Mouse (Mus musculus) MEL (cell line): ENCODE measurements around the gene Tmem190. TPM values are rescaled to one million over a fixed set of nuclear protein-coding genes. Genes with fewer than 3 reads are reported as not detected.

Experiments used
- DNase-seq: peaks from one replicate; pipeline ENCODE4 v3.0.0; 2011; ENCODE audit warnings: low read depth, low spot score
- H3K27ac ChIP-seq: 2 replicates; pipeline ENCODE4 v1.5.1; 2012; ENCODE audit warnings: low read depth, mild to moderate bottlenecking, control low read depth, low read length, moderate library complexity; ENCODE audit not compliant: control insufficient read depth
- H3K27me3 ChIP-seq, 2 experiments: fragments of 150-350 bp in 1 of 2; sonication (generic) in 1 of 2; 2 replicates each; pipeline ENCODE4 v1.6.1; 2012; ENCODE audit warnings: low read length in 2 of 2, mild to moderate bottlenecking in 2 of 2, improper control_type of control experiment in 1 of 2, moderate library complexity in 1 of 2; ENCODE audit not compliant: insufficient read depth in 2 of 2, control insufficient read depth in 1 of 2
- H3K36me3 ChIP-seq, 2 experiments: 2 replicates each; pipeline ENCODE4 v1.6.1; 2012 to 2014; ENCODE audit warnings: low read length in 2 of 2, improper control_type of control experiment in 1 of 2, inconsistent platforms in 1 of 2, mild to moderate bottlenecking in 1 of 2; ENCODE audit not compliant: insufficient read depth in 2 of 2, control insufficient read depth in 1 of 2
- H3K4me1 ChIP-seq, 2 experiments: fragments of 150-350 bp in 1 of 2; sonication (generic) in 1 of 2; 2 replicates each; pipeline ENCODE4 v1.6.1; 2012; ENCODE audit warnings: low read length in 2 of 2, improper control_type of control experiment in 1 of 2, mild to moderate bottlenecking in 1 of 2; ENCODE audit not compliant: insufficient read depth in 2 of 2, control insufficient read depth in 1 of 2
- H3K4me3 ChIP-seq, 2 experiments: fragments of 150-350 bp in 1 of 2; sonication (generic) in 1 of 2; 2 replicates each; pipeline ENCODE4 v1.5.1; 2012; ENCODE audit warnings: low read depth in 2 of 2, low read length in 2 of 2, mild to moderate bottlenecking in 2 of 2, moderate library complexity in 2 of 2, control low read depth in 1 of 2, improper control_type of control experiment in 1 of 2; ENCODE audit not compliant: control insufficient read depth in 1 of 2, insufficient read depth in 1 of 2
- H3K79me2 ChIP-seq: 2 replicates; pipeline ENCODE4 v1.6.1; 2012; ENCODE audit warnings: mild to moderate bottlenecking, low read length, moderate library complexity; ENCODE audit not compliant: control insufficient read depth, poor library complexity, insufficient read depth
- H3K9ac ChIP-seq: 2 replicates; pipeline ENCODE4 v1.6.1; 2012; ENCODE audit warnings: low read depth, mild to moderate bottlenecking, control low read depth, low read length, moderate library complexity; ENCODE audit not compliant: control insufficient read depth, poor library complexity, severe bottlenecking
- H3K9me3 ChIP-seq: fragments of 150-350 bp; sonication (generic); replicated peaks from 2 replicates; pipeline ENCODE4 v1.6.1; 2012; ENCODE audit warnings: mild to moderate bottlenecking, low read length, improper control_type of control experiment, moderate library complexity; ENCODE audit not compliant: insufficient read depth
- BHLHE40 ChIP-seq: IDR thresholded peaks from 2 replicates; pipeline ENCODE4 v1.6.1; 2012; ENCODE audit warnings: low read depth, mild to moderate bottlenecking, inconsistent platforms, low read length, improper control_type of control experiment, borderline replicate concordance
- CTCF ChIP-seq, 3 experiments: IDR thresholded peaks in 2 of 3; conservative IDR thresholded peaks in 1 of 3; 2 replicates each; pipeline ENCODE4 v1.5.1; 2011 to 2012; ENCODE audit warnings: low read length in 3 of 3, low read depth in 2 of 3, mild to moderate bottlenecking in 2 of 3, improper control_type of control experiment in 1 of 3, inconsistent platforms in 1 of 3, mixed read lengths in 1 of 3, moderate library complexity in 1 of 3; ENCODE audit not compliant: control insufficient read depth in 1 of 3, insufficient read depth in 1 of 3, poor library complexity in 1 of 3, severe bottlenecking in 1 of 3
- ELF1 ChIP-seq: IDR thresholded peaks from 2 replicates; pipeline ENCODE4 v1.6.1; 2014; ENCODE audit warnings: low read depth, mild to moderate bottlenecking, inconsistent platforms, low read length, improper control_type of control experiment, moderate library complexity
- EP300 ChIP-seq, 2 experiments: IDR thresholded peaks; 2 replicates each; pipeline ENCODE4 v1.6.1; 2011; ENCODE audit warnings: improper control_type of control experiment in 2 of 2, low read length in 2 of 2, low read depth in 1 of 2, mild to moderate bottlenecking in 1 of 2
- GABPA ChIP-seq: IDR thresholded peaks from 2 replicates; pipeline ENCODE4 v1.6.1; 2012; ENCODE audit warnings: low read depth, mild to moderate bottlenecking, inconsistent platforms, low read length, improper control_type of control experiment, moderate library complexity
- GATA1 ChIP-seq: IDR thresholded peaks from 2 replicates; pipeline ENCODE4 v1.6.1; 2011; ENCODE audit warnings: low read depth, low read length, improper control_type of control experiment
- HCFC1 ChIP-seq: IDR thresholded peaks from 2 replicates; pipeline ENCODE4 v1.6.1; 2012; ENCODE audit warnings: low read depth, mild to moderate bottlenecking, inconsistent platforms, low read length, improper control_type of control experiment, moderate library complexity
- JUND ChIP-seq: IDR thresholded peaks from 2 replicates; pipeline ENCODE4 v1.6.1; 2011; ENCODE audit warnings: low read depth, mild to moderate bottlenecking, improper control_type of control experiment, low read length
- KAT2A ChIP-seq: conservative IDR thresholded peaks from 2 replicates; pipeline ENCODE4 v1.6.1; 2012; ENCODE audit warnings: low read depth, low read length, improper control_type of control experiment, inconsistent platforms
- MAFK ChIP-seq: IDR thresholded peaks from 2 replicates; pipeline ENCODE4 v1.6.1; 2011; ENCODE audit warnings: low read depth, mild to moderate bottlenecking, low read length, improper control_type of control experiment, borderline replicate concordance
- MAX ChIP-seq: IDR thresholded peaks from 2 replicates; pipeline ENCODE4 v1.6.1; 2011; ENCODE audit warnings: low read length, improper control_type of control experiment
- MAZ ChIP-seq: IDR thresholded peaks from 2 replicates; pipeline ENCODE4 v1.6.1; 2012; ENCODE audit warnings: low read depth, mild to moderate bottlenecking, inconsistent platforms, low read length, improper control_type of control experiment
- MEF2A ChIP-seq: IDR thresholded peaks from 2 replicates; pipeline ENCODE4 v1.6.1; 2014; ENCODE audit warnings: low read depth, mild to moderate bottlenecking, inconsistent platforms, low read length, improper control_type of control experiment; ENCODE audit not compliant: poor library complexity, insufficient replicate concordance, severe bottlenecking; ENCODE audit errors: extremely low read depth
- MXI1 ChIP-seq: IDR thresholded peaks from 2 replicates; pipeline ENCODE4 v1.6.1; 2011; ENCODE audit warnings: mild to moderate bottlenecking, low read depth, low read length, improper control_type of control experiment
- MYB ChIP-seq: IDR thresholded peaks from 2 replicates; pipeline ENCODE4 v1.6.1; 2011; ENCODE audit warnings: mild to moderate bottlenecking, low read depth, low read length, improper control_type of control experiment
- NELFE ChIP-seq: IDR thresholded peaks from 2 replicates; pipeline ENCODE4 v1.6.1; 2011; ENCODE audit warnings: low read depth, low read length, improper control_type of control experiment
- NRF1 ChIP-seq: IDR thresholded peaks from 2 replicates; pipeline ENCODE4 v1.6.1; 2014; ENCODE audit warnings: low read depth, mild to moderate bottlenecking, inconsistent platforms, low read length, improper control_type of control experiment, moderate library complexity; ENCODE audit not compliant: poor library complexity, insufficient read depth, severe bottlenecking
- POLR2A ChIP-seq, 2 experiments: IDR thresholded peaks; 2 replicates each; pipeline ENCODE4 v1.6.1; 2011 to 2012; ENCODE audit warnings: low read length in 2 of 2, mild to moderate bottlenecking in 2 of 2, control low read depth in 1 of 2, improper control_type of control experiment in 1 of 2, low read depth in 1 of 2, moderate library complexity in 1 of 2; ENCODE audit not compliant: control insufficient read depth in 1 of 2, insufficient read depth in 1 of 2, poor library complexity in 1 of 2
- POLR2AphosphoS2 ChIP-seq: IDR thresholded peaks from 2 replicates; pipeline ENCODE4 v1.6.1; 2011; ENCODE audit warnings: low read length, improper control_type of control experiment
- POLR2AphosphoS5 ChIP-seq: IDR thresholded peaks from 2 replicates; pipeline ENCODE4 v1.6.1; 2012; ENCODE audit warnings: low read depth, borderline replicate concordance, mild to moderate bottlenecking, inconsistent platforms, low read length, moderate library complexity, mixed read lengths
- RAD21 ChIP-seq: IDR thresholded peaks from 2 replicates; pipeline ENCODE4 v1.6.1; 2011; ENCODE audit warnings: mild to moderate bottlenecking, low read depth, low read length, improper control_type of control experiment
- SIN3A ChIP-seq: IDR thresholded peaks from 2 replicates; pipeline ENCODE4 v1.6.1; 2012; ENCODE audit warnings: low read length, improper control_type of control experiment, inconsistent platforms
- SMC3 ChIP-seq: IDR thresholded peaks from 2 replicates; pipeline ENCODE4 v1.6.1; 2011; ENCODE audit warnings: low read depth, low read length, improper control_type of control experiment
- TAL1 ChIP-seq: IDR thresholded peaks from 2 replicates; pipeline ENCODE4 v1.6.1; 2012; ENCODE audit warnings: mild to moderate bottlenecking, inconsistent platforms, low read length, moderate library complexity, mixed read lengths
- TCF12 ChIP-seq: IDR thresholded peaks from 2 replicates; pipeline ENCODE4 v1.6.1; 2014; ENCODE audit warnings: low read depth, mild to moderate bottlenecking, inconsistent platforms, low read length, improper control_type of control experiment, moderate library complexity
- UBTF ChIP-seq: IDR thresholded peaks from 2 replicates; pipeline ENCODE4 v1.6.1; 2012; ENCODE audit warnings: low read depth, mild to moderate bottlenecking, inconsistent platforms, low read length, improper control_type of control experiment, moderate library complexity, borderline replicate concordance; ENCODE audit not compliant: insufficient read depth
- USF1 ChIP-seq: IDR thresholded peaks from 2 replicates; pipeline ENCODE4 v1.6.1; 2014; ENCODE audit warnings: low read depth, mild to moderate bottlenecking, inconsistent platforms, low read length, improper control_type of control experiment, moderate library complexity
- ZKSCAN1 ChIP-seq: IDR thresholded peaks from 2 replicates; pipeline ENCODE4 v1.6.1; 2012; ENCODE audit warnings: low read depth, mild to moderate bottlenecking, inconsistent platforms, low read length, improper control_type of control experiment, moderate library complexity
- polyA plus RNA-seq, 2 experiments: library from polyadenylated mRNA; stranded (reverse) in 1 of 2; unstranded in 1 of 2; fragments of >175 nt in 1 of 2; fragments of >200 nt in 1 of 2; gene quantifications; 2 replicates each; pipeline versions ENCODE4 v1.2.1 to v1.2.4; 2012; ENCODE audit warnings: low replicate concordance in 2 of 2, low read depth in 1 of 2; ENCODE audit not compliant: insufficient read length in 2 of 2, insufficient read depth in 1 of 2, missing spikeins in 1 of 2
- total RNA-seq: library from RNA; depleted of rRNA; stranded (reverse); fragments of 300-350 nt; gene quantifications from 2 replicates; pipeline ENCODE4 v1.2.3, GENCODE M21; 2012

Tmem190 gene
- total and polyA plus RNA-seq, 3 experiments, result 1.6 TPM; not detected in 2

DNA sequence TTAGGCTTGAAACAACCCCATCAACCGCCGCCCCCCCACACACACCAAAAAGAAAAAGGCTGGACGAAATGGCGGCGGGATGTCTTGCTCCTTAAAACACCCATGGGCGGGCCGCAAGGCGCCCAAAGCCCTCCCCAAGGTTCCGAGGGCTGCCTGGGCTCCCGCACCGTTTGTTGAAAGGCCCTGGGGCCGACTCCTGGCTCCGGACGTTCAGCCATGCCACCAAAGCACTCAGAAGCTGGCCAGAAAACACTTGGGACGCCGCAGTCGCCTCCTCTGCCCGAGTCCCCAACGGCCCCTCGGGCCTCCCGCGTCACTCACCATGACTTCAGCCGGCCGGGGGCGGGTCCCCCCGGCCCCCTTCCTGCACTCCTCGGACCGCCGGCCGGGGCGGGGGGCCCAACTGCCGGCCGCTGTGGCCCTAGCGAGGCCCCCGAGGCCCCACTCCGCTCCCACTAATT, 29.1 kb downstream of the Tmem190 start:
- DNase-seq, result peak; percentile 37
- peaks cover 27% of the 10 kb centered on the region for H3K79me2 ChIP-seq
- peaks cover 22 to 27% of the 10 kb centered on the region in 2 experiments for H3K36me3 ChIP-seq
- H3K27me3 ChIP-seq, result no peaks in the 10 kb centered on the region
- TF ChIP-seq POLR2A (IDR thresholded peaks at IDR 0.05; ENCODE audit: control insufficient read depth in 1 of 2, insufficient read depth in 1 of 2, low read depth in 1 of 2, low read length in 2 of 2, poor library complexity in 1 of 2) (peak; percentile 55 to 84; a peak in 3 of 4 replicates), MXI1 (no peak), GATA1 (no peak), POLR2AphosphoS2 (peak; percentile 56; the same call in 1 of the 2 replicates), SIN3A (no peak)
- no peaks in the 10 kb centered on the region for H3K9me3 ChIP-seq
- H3K27ac ChIP-seq, result peak overlapping the region; percentile 62
- H3K4me1 ChIP-seq, result peaks cover 3 to 14% of the 10 kb centered on the region in 2 experiments
- peak overlapping the region; percentile 64 to 96 for H3K4me3 ChIP-seq
- peak overlapping the region; percentile 100 for H3K9ac ChIP-seq

DNA sequence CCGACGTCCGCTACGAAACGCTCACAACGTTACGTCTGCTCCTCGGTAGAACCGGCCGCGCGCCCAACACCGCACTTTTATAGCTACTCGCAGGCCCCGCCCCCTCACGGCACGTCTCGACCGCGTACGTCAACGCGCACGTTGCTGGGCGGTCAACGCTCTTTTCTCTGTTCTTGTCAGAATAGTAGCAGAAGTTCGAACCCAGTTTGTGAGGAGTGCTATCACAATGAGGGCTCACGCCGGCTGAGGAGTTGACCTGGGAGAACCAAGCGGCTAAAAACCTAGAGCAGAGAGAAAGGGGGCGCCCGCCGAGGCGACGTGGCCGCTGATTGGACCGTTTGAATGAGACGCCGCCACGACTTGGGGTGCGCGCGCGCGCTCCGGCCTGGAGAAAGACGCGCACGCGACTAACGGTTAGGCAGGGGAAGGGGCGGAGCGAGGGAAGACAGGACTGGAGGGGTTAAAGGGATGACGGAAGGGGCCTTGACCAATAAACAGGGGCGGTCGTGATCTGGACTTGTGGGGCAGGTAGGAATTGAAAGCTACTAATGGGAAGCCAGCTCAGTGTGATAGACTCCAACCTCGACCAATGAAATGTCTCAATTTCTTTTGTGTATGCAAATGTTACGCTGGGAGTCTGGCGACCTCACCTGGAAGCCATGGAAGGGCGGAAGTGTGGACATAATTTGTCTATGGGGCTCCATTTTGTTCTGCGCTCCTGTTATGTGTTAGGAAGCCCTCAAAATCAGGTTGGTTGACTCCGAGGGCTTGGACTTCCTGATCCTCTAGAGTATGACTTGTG, 29.8 kb downstream of the Tmem190 start, which contains the start of gene Ube2s:
Ube2s (minus strand) TSS at position 288 of the 802 bp plus-strand sequence.
- peak; percentile 99 for DNase-seq
- Histone ChIP-seq H3K4me1 (peaks cover 3 to 14% of the 10 kb centered on the region in 2 experiments), H3K79me2 (peaks cover 27% of the 10 kb centered on the region), H3K9me3 (no peaks in the 10 kb centered on the region), H3K36me3 (peaks cover 17 to 22% of the 10 kb centered on the region in 2 experiments), H3K4me3 (peak within 1 kb of the TSS; percentile 64 to 96), H3K27me3 (no peaks in the 10 kb centered on the region), H3K9ac (peak within 1 kb of the TSS; percentile 100), H3K27ac (peak within 1 kb of the TSS; percentile 95)
- no peak for TF ChIP-seq MAFK
- TF ChIP-seq RAD21, result no peak
- no peak; the same call in 1 of the 2 replicates for TF ChIP-seq KAT2A
- no peak for TF ChIP-seq ZKSCAN1
- no peak for TF ChIP-seq EP300 (IDR thresholded peaks at IDR 0.05; ENCODE audit: low read depth in 1 of 2, low read length in 2 of 2)
- TF ChIP-seq MYB, result no peak
- no peak for TF ChIP-seq MEF2A
- no peak; the same call in 1 of the 2 replicates for TF ChIP-seq USF1
- TF ChIP-seq MXI1, result 0 out of 2 replicates have a peak, but pooled peaks have one; percentile 19
- TF ChIP-seq MAX, result no peak
- peak; percentile 87 for TF ChIP-seq NELFE
- no peak for TF ChIP-seq SMC3
- TF ChIP-seq ELF1, result peak; percentile 94
- no peak for TF ChIP-seq TAL1
- no peak; the same call in none of the 2 replicates for TF ChIP-seq POLR2AphosphoS2
- peak; percentile 86 for TF ChIP-seq HCFC1
- peak; percentile 38 to 71; a peak in 2 of 4 replicates for TF ChIP-seq POLR2A (IDR thresholded peaks at IDR 0.05; ENCODE audit: control insufficient read depth in 1 of 2, insufficient read depth in 1 of 2, low read depth in 1 of 2, low read length in 2 of 2, poor library complexity in 1 of 2)
- TF ChIP-seq BHLHE40, result peak; percentile 66
- TF ChIP-seq NRF1, result peak; percentile 74
- TF ChIP-seq POLR2AphosphoS5, result peak; percentile 57; the same call in 1 of the 2 replicates
- peak; percentile 13 for TF ChIP-seq TCF12
- TF ChIP-seq CTCF (IDR thresholded peaks at IDR 0.05 in 2 of 3, conservative IDR thresholded peaks at IDR 0.05 in 1 of 3; ENCODE audit: control insufficient read depth in 1 of 3, insufficient read depth in 1 of 3, low read depth in 2 of 3, low read length in 3 of 3, poor library complexity in 1 of 3, severe bottlenecking in 1 of 3), result no peak
- TF ChIP-seq GABPA, result no peak
- peak; percentile 66 for TF ChIP-seq SIN3A
- peak; percentile 47; the same call in 1 of the 2 replicates for TF ChIP-seq MAZ
- TF ChIP-seq UBTF, result no peak
- no peak for TF ChIP-seq JUND
